Mouse (Mus musculus) forebrain, embryonic 13.5 days (tissue): Measurements from ENCODE around the gene Hypk. TPM values are rescaled to one million over a fixed set of nuclear protein-coding genes. Genes with fewer than 3 reads are reported as not detected.
A peak's percentile ranks its signal among the peaks of the same experiment; 100 is the strongest.
"Not testable (repeated sequence)": the region's sequence is repeated elsewhere in the genome, so short reads cannot be mapped to it uniquely, and the experiment has no call there.

Experiments
- ATAC-seq: fragments of 200-750 bp; cut with Nextera tagmentation; 2 replicates; pipeline ENCODE4 v1.8.0; 2017
- H3K27ac ChIP-seq: fragments of 300-500 bp; sonication (generic); 2 replicates; pipeline ENCODE4 v1.5.1; 2015; ENCODE audit warnings: inconsistent platforms, mild to moderate bottlenecking, moderate library complexity
- H3K27me3 ChIP-seq: fragments of 300-500 bp; sonication (generic); 2 replicates; pipeline ENCODE4 v1.6.1; 2015; ENCODE audit warnings: mild to moderate bottlenecking, inconsistent platforms
- H3K36me3 ChIP-seq: fragments of 300-500 bp; sonication (generic); 2 replicates; pipeline ENCODE4 v1.6.1; 2015; ENCODE audit warnings: mild to moderate bottlenecking, inconsistent platforms; ENCODE audit not compliant: poor library complexity, severe bottlenecking
- H3K4me1 ChIP-seq: fragments of 300-500 bp; sonication (generic); 2 replicates; pipeline ENCODE4 v1.6.1; 2015; ENCODE audit warnings: inconsistent platforms
- H3K4me2 ChIP-seq: fragments of 300-500 bp; sonication (generic); 2 replicates; pipeline ENCODE4 v1.6.1; 2015; ENCODE audit warnings: inconsistent platforms, mild to moderate bottlenecking, moderate library complexity
- H3K4me3 ChIP-seq: fragments of 300-500 bp; sonication (generic); 2 replicates; pipeline ENCODE4 v1.5.1; 2015; ENCODE audit warnings: mild to moderate bottlenecking, inconsistent platforms
- H3K9ac ChIP-seq: fragments of 300-500 bp; sonication (generic); 2 replicates; pipeline ENCODE4 v1.6.1; 2015; ENCODE audit warnings: mild to moderate bottlenecking, inconsistent platforms
- H3K9me3 ChIP-seq: fragments of 300-500 bp; sonication (generic); replicated peaks from 2 replicates; pipeline ENCODE4 v1.6.1; 2016; ENCODE audit warnings: inconsistent platforms
- WGBS: fragments of 180-500 bp; shearing (Covaris S2); methylation state at CpG from one replicate; pipeline ENCODE4 v1.1.7; 2015; 5-methylcytosine and 5-hydroxymethylcytosine counted together
- polyA plus RNA-seq: library from polyadenylated mRNA; unstranded; fragments of >200 nt; fragmentation: Nextera tagmentation; extraction: Ambion mirVana; gene quantifications from 2 replicates; pipeline ENCODE4 v1.2.1, GENCODE M21; 2015

Gene Hypk
- polyA plus RNA-seq, 1 experiment from 2014 or later: 122 TPM

DNA sequence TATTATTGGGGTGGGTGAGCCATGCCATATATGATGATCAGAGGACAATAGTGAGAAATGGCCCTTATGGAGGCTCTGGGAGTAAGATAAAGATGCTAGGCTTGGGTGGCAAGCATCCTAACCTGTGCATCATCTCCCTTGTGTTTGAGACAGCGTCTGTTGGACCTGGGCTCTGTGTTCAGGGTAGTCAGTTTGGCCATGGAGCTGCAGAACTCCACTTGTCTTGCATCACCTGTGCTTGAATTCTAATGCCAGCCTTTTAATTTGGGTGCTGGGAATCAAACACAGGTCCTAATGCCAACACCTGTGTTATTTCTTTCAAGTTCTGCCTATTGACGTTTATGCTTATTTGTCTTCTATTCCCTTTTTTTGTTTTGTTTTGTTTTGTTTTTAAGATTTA, 22.2 kb downstream of the Hypk start:
- not testable (repeated sequence) for H3K36me3 ChIP-seq, H3K4me3 ChIP-seq, H3K4me2 ChIP-seq, H3K27me3 ChIP-seq, H3K27ac ChIP-seq, H3K9ac ChIP-seq, H3K9me3 ChIP-seq, ATAC-seq, H3K4me1 ChIP-seq
- WGBS: 91% methylated on average over 2 of the region's 2 CpGs

DNA sequence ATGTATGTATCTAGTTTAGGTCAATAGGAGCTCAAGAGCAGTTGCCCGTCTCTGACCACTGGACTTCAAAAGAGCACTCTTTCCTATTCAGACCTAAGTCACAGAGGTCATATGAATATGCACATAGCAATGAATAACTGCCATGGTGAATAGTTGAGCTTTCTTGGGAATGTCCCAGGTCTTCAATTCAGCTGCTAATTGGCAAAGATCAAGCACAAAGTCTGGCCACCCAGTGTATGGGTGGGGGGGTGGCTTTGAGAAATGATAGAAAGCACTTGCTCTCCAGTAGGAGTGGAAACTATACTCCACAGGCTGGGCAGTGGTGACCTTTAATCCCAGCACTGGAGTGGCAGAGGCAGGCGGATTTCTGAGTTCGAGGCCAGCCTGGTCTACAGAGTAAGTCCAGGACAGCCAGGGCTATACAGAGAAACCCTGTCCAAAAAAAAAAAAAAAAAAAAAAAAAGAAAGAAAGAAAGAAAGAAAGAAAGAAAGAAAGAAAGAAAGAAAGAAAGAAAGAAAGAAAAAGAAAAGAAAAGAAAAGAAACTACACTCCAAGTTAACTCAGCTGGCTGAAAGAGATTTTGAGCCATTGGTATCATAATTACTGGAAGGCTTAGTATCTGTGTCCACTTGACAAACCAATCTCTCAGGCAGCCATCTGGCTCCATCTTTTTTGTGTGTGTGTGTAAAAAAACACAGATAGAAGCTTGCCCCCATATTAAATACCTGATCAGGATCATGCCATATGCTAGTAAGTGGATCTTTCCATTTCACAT, 24.6 kb downstream of the Hypk start:
- Histone ChIP-seq H3K27ac (no peak overlapping the region), H3K36me3 (no peaks in the 10 kb centered on the region), H3K4me1 (peaks cover 5% of the 10 kb centered on the region), H3K4me3 (no peak overlapping the region), H3K9ac (no peak overlapping the region), H3K4me2 (no peak overlapping the region), H3K9me3 (no peaks in the 10 kb centered on the region), H3K27me3 (no peaks in the 10 kb centered on the region)
- 82% methylated on average over 3 of the region's 3 CpGs for WGBS
- ATAC-seq: no peak

DNA sequence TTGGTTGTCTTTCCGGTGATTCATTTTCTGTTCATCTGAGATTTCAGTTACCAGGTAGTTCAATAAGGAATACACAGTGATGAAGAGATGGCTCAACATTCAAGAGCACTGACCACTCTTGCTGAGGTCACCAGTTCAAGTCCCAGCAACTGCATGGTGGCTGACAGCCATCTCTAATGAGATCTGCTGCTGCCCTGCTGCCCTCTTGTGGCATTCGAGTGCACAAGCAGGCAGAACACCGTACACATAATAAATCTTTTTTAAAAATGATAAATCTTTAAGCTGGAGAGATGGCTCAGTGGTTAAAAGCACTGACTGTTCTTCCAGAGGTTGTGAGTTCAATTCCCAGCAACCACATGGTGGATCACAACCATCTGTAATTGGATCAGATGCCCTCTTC, 27.4 kb downstream of the Hypk start:
- no peak overlapping the region for H3K4me3 ChIP-seq
- H3K9ac ChIP-seq: no peak overlapping the region
- H3K4me1 ChIP-seq: no peaks in the 10 kb centered on the region
- no peak for ATAC-seq
- H3K9me3 ChIP-seq: no peaks in the 10 kb centered on the region
- H3K27ac ChIP-seq: no peak overlapping the region
- H3K36me3 ChIP-seq: no peaks in the 10 kb centered on the region
- 55% methylated on average over 3 of the region's 3 CpGs for WGBS
- no peaks in the 10 kb centered on the region for H3K27me3 ChIP-seq
- no peak overlapping the region for H3K4me2 ChIP-seq

DNA sequence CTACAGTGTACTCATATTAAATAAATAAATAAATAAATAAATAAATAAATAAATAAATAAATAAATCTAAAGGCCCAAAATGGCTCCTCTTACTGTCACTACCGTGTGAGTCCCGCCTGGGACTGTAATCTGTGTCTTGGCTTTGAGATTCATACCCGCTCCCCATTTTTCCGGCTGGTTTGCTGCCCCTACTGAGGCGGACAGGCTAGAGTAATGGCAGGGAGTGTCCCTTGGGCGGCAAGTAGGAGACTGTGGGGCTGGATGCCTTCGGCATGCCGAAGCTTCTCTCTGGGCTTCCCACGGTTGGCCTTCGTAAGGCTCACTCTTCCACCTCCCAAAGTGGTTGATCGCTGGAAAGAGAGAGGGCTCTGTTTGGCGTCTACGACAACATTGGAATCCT, 27.8 kb downstream of the Hypk start:
- ATAC-seq, H3K36me3 ChIP-seq, H3K4me2 ChIP-seq, H3K4me1 ChIP-seq, H3K27ac ChIP-seq, H3K27me3 ChIP-seq, H3K9me3 ChIP-seq, H3K4me3 ChIP-seq, H3K9ac ChIP-seq: not testable (repeated sequence)
- 85% methylated on average over 13 of the region's 13 CpGs for WGBS

DNA sequence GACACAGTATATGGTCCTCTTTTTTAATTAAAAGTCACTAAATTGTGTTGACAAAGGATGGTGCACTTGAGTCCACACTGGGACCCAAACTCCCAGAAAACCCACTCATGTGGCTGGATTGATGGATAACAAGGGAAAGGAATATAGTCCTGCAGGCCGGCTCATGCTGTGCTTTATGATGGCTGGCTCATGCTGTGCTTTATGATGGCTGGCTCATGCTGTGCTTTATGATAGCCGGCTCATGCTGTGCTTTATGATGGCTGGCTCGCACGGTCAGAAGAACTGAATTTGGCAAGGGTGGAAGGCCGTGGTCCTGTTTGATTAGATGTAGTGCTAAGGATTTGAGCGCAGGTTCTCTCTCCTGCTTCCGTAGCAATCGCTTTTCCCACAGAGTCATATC, 30.5 kb downstream of the Hypk start:
- no peaks in the 10 kb centered on the region for H3K9me3 ChIP-seq
- no peak overlapping the region for H3K9ac ChIP-seq
- no peak overlapping the region for H3K4me2 ChIP-seq
- no peaks in the 10 kb centered on the region for H3K27me3 ChIP-seq
- no peak overlapping the region for H3K4me3 ChIP-seq
- H3K36me3 ChIP-seq: no peaks in the 10 kb centered on the region
- H3K4me1 ChIP-seq: no peaks in the 10 kb centered on the region
- no peak overlapping the region for H3K27ac ChIP-seq
- WGBS: 34% methylated on average over 8 of the region's 8 CpGs
- ATAC-seq: no peak

DNA sequence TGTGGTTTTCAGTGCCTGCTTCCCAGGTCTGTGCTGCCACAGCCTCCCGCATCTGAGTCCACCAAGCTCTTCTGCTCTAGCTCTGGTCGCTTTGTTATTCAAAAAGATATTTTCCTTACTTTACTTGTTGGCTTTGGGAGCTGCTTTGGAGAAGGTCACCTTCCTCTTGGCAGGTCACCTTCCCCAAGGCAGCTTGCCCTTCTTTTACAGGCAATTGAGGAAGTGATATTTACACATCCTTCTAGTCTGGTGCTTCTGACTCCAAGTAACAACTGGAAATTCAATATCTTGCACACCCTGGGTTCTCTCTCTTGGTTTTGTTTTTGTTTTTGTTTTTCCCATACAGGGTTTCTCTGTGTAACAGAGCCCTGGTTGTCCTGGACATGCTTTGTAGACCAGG, 31.3 kb downstream of the Hypk start:
- not testable (repeated sequence) for H3K4me2 ChIP-seq, H3K27me3 ChIP-seq, ATAC-seq, H3K36me3 ChIP-seq, H3K9me3 ChIP-seq, H3K4me3 ChIP-seq, H3K27ac ChIP-seq, H3K9ac ChIP-seq, H3K4me1 ChIP-seq
- 78% methylated on average over 2 of the region's 2 CpGs for WGBS

DNA sequence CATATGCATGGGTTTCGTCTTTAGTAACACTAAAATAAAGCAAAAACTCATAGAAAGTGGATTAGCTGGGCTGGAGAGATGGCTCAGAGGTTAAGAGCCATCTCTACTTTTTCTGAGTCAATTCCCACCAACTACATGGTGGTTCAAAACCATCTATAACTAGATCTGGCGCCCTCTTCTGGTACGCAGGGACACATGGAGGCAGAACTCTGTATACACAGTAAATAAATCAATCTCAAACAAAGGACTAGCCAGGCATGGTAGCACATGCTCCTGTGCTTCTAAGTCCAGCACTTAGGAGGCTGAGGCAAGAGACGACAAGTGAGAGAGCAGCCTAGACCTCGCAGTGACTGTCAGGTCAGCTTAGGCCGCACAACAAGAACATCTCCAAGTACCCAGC, 48.5 kb downstream of the Hypk start:
- not testable (repeated sequence) for H3K4me3 ChIP-seq, H3K27ac ChIP-seq, ATAC-seq, H3K4me2 ChIP-seq, H3K27me3 ChIP-seq, H3K9ac ChIP-seq, H3K4me1 ChIP-seq, H3K9me3 ChIP-seq
- WGBS: 94% methylated on average over 2 of the region's 6 CpGs
- peaks cover 11% of the 10 kb centered on the region; the same call in 1 of the 2 replicates for H3K36me3 ChIP-seq

DNA sequence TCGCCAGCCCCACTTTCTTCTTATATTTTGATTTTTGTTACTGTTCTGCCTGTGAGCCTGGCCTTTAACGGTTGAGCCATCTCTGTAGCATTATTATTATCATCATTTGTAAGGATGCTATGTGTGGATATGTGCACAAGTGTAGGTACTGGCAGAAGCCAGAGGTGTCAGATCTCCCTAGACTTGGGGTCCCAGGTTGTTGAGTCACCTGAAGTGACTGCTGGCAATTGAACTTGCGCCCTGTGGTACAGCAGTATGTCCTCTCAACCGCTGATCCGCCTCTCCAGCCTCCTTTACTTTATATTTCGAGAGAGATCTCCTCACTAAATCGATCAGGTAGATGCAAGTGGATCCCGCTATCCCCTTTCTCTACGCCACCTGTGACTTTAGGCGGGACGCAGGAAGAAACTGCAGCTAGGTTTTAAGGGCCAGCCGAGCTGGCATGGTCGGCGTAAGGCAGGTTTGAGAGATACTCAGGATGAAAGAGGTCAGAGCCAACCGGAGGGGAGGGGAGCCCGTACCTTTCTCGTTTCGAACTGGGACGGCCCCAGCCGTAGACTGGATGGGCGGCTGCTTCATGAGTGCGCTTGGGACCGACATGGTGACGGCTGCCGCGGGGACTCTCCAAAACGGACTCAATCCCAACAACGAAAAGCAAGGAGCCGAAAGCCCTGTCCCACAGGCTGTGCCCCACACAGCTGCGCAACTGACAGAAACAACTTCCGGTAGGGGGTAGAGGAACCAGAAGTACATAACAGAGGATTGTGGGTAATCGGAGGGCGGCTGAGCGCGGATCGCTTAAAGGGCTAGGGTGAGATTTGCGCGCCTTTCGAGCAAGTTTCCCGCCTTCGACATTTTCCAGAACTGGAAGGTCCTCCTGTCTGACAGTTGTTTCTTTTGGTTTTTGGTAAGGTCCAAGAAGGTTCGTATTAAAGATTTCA, 53.1 kb downstream of the Hypk start, which contains the start of the genes Mfap1a and Wdr76:
TSS of gene Mfap1a (minus strand) at position 724 of the 941 bp plus-strand sequence.
TSS of gene Wdr76 (plus strand) at position 782 of the 941 bp plus-strand sequence.
- ATAC-seq: peak; percentile 97
- H3K4me2 ChIP-seq: peak within 1 kb of the TSS; percentile 80
- H3K36me3 ChIP-seq: peaks cover 18% of the 10 kb centered on the region
- H3K9me3 ChIP-seq, H3K27ac ChIP-seq, H3K27me3 ChIP-seq: not testable (repeated sequence)
- 5% methylated on average over 41 of the region's 42 CpGs for WGBS
- peak within 1 kb of the TSS; percentile 77 for H3K9ac ChIP-seq
- peaks cover 26% of the 10 kb centered on the region for H3K4me1 ChIP-seq
- peak within 1 kb of the TSS; percentile 63 for H3K4me3 ChIP-seq

DNA sequence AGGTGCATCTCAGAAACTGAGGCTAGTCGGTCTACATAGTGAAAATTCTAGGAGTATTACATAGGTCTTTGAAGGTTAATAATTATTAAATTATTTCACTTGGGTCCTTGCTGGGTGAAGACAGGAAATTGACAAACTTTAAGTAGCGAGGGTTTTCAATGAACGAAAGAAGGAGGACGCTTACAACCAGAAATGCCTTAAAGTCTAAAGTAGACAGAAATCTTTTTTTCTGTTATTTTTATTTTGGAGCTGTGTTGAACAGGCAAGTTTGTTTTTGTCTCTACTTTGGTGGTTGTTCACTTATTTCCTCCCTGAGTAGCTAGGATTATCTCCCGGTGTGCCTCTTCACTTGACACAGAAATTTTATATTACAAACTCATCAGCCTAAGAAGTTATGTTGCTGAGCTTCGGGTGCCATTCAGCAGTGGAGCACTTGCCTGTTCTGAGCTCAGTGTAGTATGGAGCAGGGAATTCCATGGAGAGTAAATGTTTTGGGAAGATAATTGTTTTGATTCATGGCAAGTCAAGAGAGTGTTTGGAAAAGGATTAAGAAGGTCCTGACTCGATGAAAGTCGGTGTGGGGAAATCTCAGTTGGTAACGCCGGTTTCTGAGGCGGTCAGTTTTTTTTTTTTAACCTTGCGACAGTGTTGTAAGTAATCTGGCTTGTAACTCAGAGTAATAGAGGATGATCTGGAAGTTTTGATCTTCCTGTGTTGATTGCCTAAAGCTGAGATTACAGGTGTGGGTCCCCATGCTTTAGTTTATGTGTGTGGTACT, 54.3 kb downstream of the Hypk start:
- Histone ChIP-seq H3K9me3 (no peaks in the 10 kb centered on the region), H3K4me3 (peak overlapping the region; percentile 63), H3K4me1 (peaks cover 26% of the 10 kb centered on the region), H3K36me3 (peaks cover 28% of the 10 kb centered on the region), H3K4me2 (peak overlapping the region; percentile 80), H3K27ac (no peak overlapping the region), H3K9ac (peak overlapping the region; percentile 77), H3K27me3 (no peaks in the 10 kb centered on the region)
- WGBS: 14% methylated on average over 12 of the region's 12 CpGs
- ATAC-seq: no peak

DNA sequence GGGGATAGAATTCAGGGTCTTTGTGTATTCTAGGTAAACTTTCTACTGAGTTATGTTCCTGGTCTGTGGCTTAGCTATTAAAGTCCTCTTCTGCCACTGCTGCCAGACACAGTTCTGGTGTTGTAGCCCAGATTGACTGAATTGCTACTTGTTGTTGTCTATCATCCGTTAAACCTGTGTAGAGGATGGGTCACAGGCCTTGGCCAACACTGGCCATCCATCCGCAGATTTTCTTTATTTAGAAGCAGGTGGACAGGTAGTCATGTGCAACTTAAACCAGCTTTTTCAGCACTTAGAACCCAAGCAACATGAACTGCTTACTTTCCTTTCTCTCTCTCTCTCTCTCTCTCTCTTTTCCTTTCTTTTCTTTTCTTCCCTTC, 54.9 kb downstream of the Hypk start:
- Histone ChIP-seq H3K4me1 (peaks cover 26% of the 10 kb centered on the region), H3K4me2 (peak overlapping the region; percentile 80), H3K36me3 (peaks cover 32% of the 10 kb centered on the region), H3K27me3 (no peaks in the 10 kb centered on the region), H3K27ac (no peak overlapping the region), H3K4me3 (peak overlapping the region; percentile 63), H3K9ac (peak overlapping the region; percentile 77), H3K9me3 (no peaks in the 10 kb centered on the region)
- no peak for ATAC-seq
- 86% methylated on average over 2 of the region's 2 CpGs for WGBS
